Mouse (Mus musculus) megakaryocyte, embryonic 14.5 days (primary cell): Measurements from ENCODE around the gene Snrnp48.

ENCODE experiments used
- FLI1 ChIP-seq: IDR thresholded peaks from 2 replicates; pipeline ENCODE4 v1.6.1; 2012; ENCODE audit warnings: low read length, inconsistent platforms, mixed read lengths
- GATA1 ChIP-seq: IDR thresholded peaks from 3 replicates; pipeline ENCODE4 v1.6.1; 2012; ENCODE audit warnings: mixed read lengths, low read length, inconsistent platforms, borderline replicate concordance

DNA sequence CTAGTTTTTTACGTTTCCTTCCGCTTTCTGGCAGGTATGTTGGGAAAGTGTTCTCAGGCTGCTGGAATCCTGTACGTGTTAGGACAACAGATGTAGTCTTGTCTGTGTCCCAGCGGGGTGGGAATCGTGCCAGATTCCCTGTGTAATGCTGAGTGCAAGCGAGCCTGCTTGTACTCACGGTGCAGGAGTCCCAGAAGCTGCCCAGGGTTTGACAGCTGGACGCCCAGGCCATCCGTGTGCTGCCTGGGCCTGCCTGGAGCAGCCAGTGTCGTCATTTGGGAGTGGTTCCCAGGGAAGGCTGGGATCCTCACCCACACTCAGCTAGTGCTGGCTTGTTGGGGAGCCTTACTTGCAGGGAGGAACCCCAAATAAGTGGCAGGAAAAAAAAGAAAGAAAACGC, 42.1 kb upstream of the Snrnp48 start:
- no peak for TF ChIP-seq GATA1
- TF ChIP-seq FLI1 = no peak
